Mouse (Mus musculus): ENCODE data around the gene Slc16a12. TPM values are rescaled to one million over a fixed set of nuclear protein-coding genes. Genes with fewer than 3 reads are reported as not detected.

Slc16a12 gene
- polyA plus RNA-seq, 1 experiment = not detected

DNA sequence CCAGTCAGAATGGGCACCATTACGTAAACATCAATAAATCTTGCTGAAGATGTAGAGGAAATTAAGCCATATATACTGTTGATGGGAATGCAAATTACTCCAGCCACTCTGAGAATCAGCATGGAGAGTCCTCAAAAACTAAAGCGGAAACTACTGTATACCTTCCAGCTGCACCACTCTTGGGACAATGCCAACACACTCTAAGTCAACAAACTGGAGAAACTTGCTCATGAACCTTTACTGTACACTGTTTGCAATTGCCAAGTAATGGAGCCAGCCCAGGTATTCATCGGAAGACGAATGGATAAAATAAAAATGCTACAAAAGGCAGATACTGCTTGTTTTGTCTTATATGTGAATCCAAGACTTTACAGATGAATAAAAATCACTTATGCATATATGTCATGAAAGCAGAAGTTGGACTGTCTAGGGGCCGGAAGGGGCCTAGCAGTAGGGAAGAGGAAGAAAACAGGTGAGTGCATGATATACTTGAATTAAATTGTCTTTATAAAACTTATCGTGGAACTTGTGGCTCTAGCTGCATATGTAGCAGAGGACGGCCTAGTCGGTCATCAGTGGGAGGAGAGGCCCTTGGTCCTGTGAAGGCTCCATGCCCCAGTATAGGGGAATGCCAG is 50.6 kb downstream of the Slc16a12 start:
- Histone ChIP-seq H3K27me3 (replicated peaks) (no peaks in the 10 kb centered on the region), H3K4me1 (no peaks in the 10 kb centered on the region), H3K9me3 (no peaks in the 10 kb centered on the region), H3K36me3 (replicated peaks; ENCODE audit: low read length) (no peaks in the 10 kb centered on the region), H3K4me3 (replicated peaks) (no peak overlapping the region)
- no peak for TF ChIP-seq FLI1 (IDR thresholded peaks at IDR 0.05; ENCODE audit: low read length)
- no peak for TF ChIP-seq GATA1 (IDR thresholded peaks at IDR 0.05; ENCODE audit: borderline replicate concordance, low read length)

DNA sequence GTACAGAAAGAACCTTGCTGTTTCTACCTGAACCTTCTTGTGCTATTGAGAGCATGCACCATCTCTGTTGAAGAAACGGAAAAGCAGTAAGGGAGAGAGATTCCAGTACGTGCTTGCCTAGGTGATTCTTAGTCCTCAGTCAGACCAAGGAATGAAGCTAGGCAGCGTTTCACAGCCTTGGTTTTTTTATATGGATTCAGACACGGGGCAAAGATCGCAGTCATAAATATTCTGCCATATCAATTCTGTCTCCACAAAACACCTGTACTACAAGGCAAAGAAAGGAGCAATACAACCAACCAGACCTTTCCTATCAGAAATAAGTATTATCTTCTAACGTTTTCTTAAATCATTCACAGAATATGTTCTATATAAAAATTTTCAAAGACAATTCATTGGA is 55.7 kb downstream of the Slc16a12 start:
- Histone ChIP-seq H3K36me3 (replicated peaks; ENCODE audit: low read length) (no peaks in the 10 kb centered on the region), H3K27me3 (replicated peaks) (no peaks in the 10 kb centered on the region), H3K4me1 (peaks cover 4% of the 10 kb centered on the region), H3K9me3 (no peaks in the 10 kb centered on the region), H3K4me3 (replicated peaks) (no peak overlapping the region)
- no peak for TF ChIP-seq FLI1 (IDR thresholded peaks at IDR 0.05; ENCODE audit: low read length)
- no peak for TF ChIP-seq GATA1 (IDR thresholded peaks at IDR 0.05; ENCODE audit: borderline replicate concordance, low read length)

DNA sequence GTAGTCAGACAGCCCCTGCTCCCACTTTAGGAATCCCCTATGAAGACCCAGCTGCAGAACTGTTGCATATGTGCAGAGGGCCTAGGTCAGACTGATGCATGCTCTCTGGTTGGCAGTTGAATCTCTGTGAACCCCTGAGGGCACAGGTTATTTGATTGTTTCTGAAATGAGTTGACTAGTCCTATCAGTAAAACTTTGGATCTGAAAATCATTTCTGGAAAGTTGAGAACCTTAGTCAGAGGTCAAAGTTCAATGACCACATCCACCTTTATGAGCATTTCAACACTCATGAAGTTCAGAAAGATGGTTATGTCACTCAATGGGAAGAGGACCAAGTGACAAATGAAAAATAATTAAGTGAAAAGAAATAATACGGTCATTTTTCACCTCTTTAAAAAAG is 61.6 kb downstream of the Slc16a12 start:
- peaks cover 28% of the 10 kb centered on the region for H3K4me1 ChIP-seq
- no peak for TF ChIP-seq FLI1 (IDR thresholded peaks at IDR 0.05; ENCODE audit: low read length)
- TF ChIP-seq GATA1 (IDR thresholded peaks at IDR 0.05; ENCODE audit: borderline replicate concordance, low read length) = no peak
- no peak overlapping the region for H3K4me3 ChIP-seq (replicated peaks)
- H3K27me3 ChIP-seq (replicated peaks) = no peaks in the 10 kb centered on the region
- H3K9me3 ChIP-seq = no peaks in the 10 kb centered on the region
- H3K36me3 ChIP-seq (replicated peaks; ENCODE audit: low read length) = no peaks in the 10 kb centered on the region

DNA sequence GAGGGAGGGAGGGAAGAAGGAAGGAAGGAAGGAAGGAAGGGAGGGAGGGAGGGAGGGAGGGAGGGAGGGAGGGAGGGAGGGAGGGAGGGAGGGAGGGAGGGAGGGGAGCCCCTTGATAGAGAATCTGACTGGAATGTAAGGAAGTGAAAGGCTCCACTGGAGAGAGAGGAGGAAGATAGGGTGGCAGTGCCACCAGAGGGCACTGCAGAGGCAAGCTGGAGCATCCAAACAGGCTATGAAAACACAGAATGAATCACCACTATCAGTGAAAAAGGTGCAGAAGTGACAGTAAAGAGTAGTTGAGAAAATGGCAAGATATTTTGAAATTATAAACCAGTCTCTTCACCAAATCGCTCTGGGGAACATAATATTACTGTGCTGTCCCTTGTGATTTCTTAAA is 62.2 kb downstream of the Slc16a12 start:
- no peaks in the 10 kb centered on the region for H3K36me3 ChIP-seq (replicated peaks; ENCODE audit: low read length)
- H3K4me3 ChIP-seq (replicated peaks) = no peak overlapping the region
- H3K27me3 ChIP-seq (replicated peaks) = no peaks in the 10 kb centered on the region
- H3K9me3 ChIP-seq = no peaks in the 10 kb centered on the region
- TF ChIP-seq FLI1 (IDR thresholded peaks at IDR 0.05; ENCODE audit: low read length) (no peak), GATA1 (IDR thresholded peaks at IDR 0.05; ENCODE audit: borderline replicate concordance, low read length) (no peak)
- H3K4me1 ChIP-seq = peaks cover 32% of the 10 kb centered on the region

DNA sequence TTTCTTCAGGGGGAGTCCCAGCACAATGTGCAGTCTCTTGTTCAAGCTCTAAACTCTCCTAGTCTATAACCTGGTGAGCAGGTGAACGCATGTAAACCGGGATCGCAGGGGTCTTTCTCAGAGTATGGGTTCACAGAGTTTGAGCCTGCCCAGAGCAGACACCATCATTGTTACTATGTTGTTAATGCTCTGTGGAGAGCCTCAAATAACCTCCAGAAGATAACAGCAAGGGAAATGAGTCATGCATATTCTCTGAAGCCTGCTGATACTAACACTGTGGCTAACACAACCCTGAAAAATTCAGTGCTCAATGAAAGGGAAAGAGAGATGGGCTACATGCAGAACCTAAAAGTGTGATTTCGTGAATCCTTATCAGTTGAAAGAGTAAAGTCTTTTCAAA is 68.7 kb downstream of the Slc16a12 start:
- peak overlapping the region; percentile 62 for H3K4me3 ChIP-seq (replicated peaks)
- no peaks in the 10 kb centered on the region for H3K27me3 ChIP-seq (replicated peaks)
- TF ChIP-seq GATA1 (IDR thresholded peaks at IDR 0.05; ENCODE audit: borderline replicate concordance, low read length) = peak; percentile 86; the same call in 2 of the 3 replicates
- TF ChIP-seq FLI1 (IDR thresholded peaks at IDR 0.05; ENCODE audit: low read length) = no peak
- no peaks in the 10 kb centered on the region for H3K9me3 ChIP-seq
- peaks cover 70% of the 10 kb centered on the region for H3K4me1 ChIP-seq
- no peaks in the 10 kb centered on the region for H3K36me3 ChIP-seq (replicated peaks; ENCODE audit: low read length)

DNA sequence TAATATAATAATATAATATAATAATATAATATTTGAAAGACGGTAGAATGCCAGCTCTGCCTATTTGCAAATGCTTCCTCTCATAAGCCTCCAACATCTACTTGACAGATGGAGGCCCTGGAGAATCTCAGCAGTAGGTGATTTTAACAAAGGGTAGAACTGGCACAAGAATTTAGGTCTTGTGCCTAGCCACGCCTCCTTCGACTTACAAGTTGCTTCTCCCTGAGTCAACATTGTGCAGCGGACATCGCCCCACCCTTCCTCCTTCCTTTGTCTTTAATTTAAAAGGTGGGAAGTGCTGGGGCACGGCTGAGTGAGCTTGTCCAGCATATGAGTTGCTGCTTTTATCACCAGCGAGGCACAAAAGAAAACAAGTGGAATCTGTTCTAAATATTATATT is 73.6 kb downstream of the Slc16a12 start:
- Histone ChIP-seq H3K4me1 (peaks cover 38% of the 10 kb centered on the region), H3K9me3 (no peaks in the 10 kb centered on the region), H3K27me3 (replicated peaks) (no peaks in the 10 kb centered on the region), H3K36me3 (replicated peaks; ENCODE audit: low read length) (no peaks in the 10 kb centered on the region), H3K4me3 (replicated peaks) (no peak overlapping the region)
- TF ChIP-seq GATA1 (IDR thresholded peaks at IDR 0.05; ENCODE audit: borderline replicate concordance, low read length) (no peak), FLI1 (IDR thresholded peaks at IDR 0.05; ENCODE audit: low read length) (no peak)

DNA sequence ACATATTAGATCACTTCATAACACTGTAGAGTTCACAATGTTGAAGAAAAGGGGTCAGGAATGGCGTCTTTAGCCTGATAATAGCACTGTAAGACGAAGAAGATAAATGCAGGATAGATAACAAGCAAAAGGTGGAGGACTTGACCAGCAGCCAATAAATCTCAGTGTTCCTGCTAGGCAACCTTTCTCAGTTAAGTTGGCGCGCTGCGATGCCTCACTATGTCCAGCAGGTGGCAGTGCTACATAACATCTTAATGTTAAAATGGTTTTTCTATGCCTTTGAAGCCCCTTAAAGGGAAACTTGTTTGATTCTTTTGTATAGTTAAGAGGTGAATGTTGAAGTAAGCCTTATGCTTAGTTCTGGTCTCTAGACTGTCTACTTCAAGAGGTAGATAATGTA is 81.0 kb downstream of the Slc16a12 start:
- TF ChIP-seq GATA1 (IDR thresholded peaks at IDR 0.05; ENCODE audit: borderline replicate concordance, low read length) (no peak), FLI1 (IDR thresholded peaks at IDR 0.05; ENCODE audit: low read length) (no peak)
- peaks cover 2% of the 10 kb centered on the region for H3K27me3 ChIP-seq (replicated peaks)
- H3K4me1 ChIP-seq = peaks cover 11% of the 10 kb centered on the region
- no peaks in the 10 kb centered on the region for H3K9me3 ChIP-seq
- no peaks in the 10 kb centered on the region for H3K36me3 ChIP-seq (replicated peaks; ENCODE audit: low read length)
- no peak overlapping the region for H3K4me3 ChIP-seq (replicated peaks)

DNA sequence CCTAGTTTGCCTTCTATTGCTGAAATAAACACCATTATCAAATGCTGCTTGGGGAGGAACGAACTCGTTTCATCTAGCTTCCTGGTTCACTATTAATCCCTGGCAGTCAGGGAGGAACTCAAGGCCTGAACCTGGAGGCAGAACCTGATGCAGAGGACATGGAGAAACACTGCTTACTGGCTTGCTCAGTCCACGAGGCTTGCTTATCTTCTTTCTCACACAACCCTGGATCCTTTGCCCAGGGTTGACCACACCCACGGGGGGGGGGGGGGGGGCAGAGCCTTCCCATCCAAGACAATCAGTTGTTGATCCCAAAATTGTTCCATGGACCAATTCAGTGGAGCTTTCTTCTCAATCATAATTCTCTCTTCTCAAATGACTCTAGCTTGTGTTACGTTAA is 84.3 kb downstream of the Slc16a12 start:
- Histone ChIP-seq H3K4me3 (replicated peaks) (peak overlapping the region; percentile 30), H3K4me1 (peaks cover 17% of the 10 kb centered on the region), H3K9me3 (no peaks in the 10 kb centered on the region), H3K27me3 (replicated peaks) (peaks cover 2% of the 10 kb centered on the region), H3K36me3 (replicated peaks; ENCODE audit: low read length) (no peaks in the 10 kb centered on the region)
- no peak for TF ChIP-seq FLI1 (IDR thresholded peaks at IDR 0.05; ENCODE audit: low read length)
- TF ChIP-seq GATA1 (IDR thresholded peaks at IDR 0.05; ENCODE audit: borderline replicate concordance, low read length) = no peak

DNA sequence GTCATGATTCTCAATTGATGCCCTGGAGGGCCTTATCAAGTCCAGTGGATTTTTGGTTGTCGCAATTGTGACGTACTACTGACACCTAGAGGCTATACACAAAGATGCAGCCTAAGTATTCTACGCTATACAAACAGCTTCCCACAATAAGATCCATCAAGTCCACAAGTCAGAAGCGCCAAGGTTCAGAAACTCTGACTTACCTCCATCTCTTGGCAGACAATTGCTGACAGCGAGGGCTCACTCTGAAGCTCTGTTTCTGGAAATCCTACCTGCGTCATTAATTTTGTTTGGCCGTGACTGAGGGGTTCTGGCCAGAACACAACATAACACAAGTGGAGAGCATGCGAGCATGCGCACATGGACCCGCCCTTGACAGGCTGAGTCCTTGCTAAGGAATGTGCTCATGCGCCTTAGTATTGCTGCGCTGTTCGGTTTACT is 85.0 kb downstream of the Slc16a12 start:
- Histone ChIP-seq H3K9me3 (no peaks in the 10 kb centered on the region), H3K36me3 (replicated peaks; ENCODE audit: low read length) (no peaks in the 10 kb centered on the region), H3K27me3 (replicated peaks) (peaks cover 2% of the 10 kb centered on the region), H3K4me1 (peaks cover 21% of the 10 kb centered on the region), H3K4me3 (replicated peaks) (peak overlapping the region; percentile 86)
- TF ChIP-seq FLI1 (IDR thresholded peaks at IDR 0.05; ENCODE audit: low read length) (no peak), GATA1 (IDR thresholded peaks at IDR 0.05; ENCODE audit: borderline replicate concordance, low read length) (no peak)

DNA sequence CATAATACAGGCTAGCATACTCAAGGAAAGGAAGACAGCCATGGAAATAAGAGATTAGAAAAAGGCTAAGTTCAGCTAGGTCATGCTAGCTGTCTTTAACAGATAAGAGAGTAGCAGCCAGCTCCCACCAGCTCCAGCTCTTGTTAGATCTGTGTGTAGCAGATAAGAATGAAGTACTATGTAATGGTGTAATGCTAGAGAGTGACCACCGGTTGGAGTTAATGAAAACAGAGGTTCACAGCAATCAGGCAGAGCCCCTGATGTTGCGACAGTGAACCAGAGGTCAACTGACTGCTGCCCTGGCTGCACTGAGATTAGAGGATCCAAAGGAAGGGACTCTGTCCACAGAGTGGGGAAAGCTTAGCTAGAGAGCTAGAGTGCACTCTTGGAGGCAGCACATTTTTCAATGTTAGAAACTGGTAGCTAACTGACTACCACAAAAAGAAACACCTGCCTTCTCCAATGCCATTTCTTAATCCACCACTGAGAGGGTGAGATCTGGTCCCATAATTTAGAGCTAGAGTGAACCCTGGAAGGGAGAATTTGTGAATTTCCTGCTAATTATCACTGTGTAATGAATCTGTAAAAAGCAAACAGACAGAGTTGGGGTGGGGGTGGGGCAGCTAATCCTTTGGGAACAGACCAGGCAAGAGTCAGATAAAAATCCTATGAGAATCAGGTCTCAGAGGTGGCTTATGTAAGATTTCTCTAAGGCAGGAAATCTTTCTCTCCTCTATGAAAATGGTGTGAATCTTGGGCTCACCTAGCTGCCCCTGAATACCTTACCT is 90.4 kb downstream of the Slc16a12 start:
- Histone ChIP-seq H3K4me3 (replicated peaks) (peak overlapping the region; percentile 60), H3K27me3 (replicated peaks) (no peaks in the 10 kb centered on the region), H3K36me3 (replicated peaks; ENCODE audit: low read length) (no peaks in the 10 kb centered on the region), H3K4me1 (peaks cover 45% of the 10 kb centered on the region), H3K9me3 (no peaks in the 10 kb centered on the region)
- peak; percentile 68; the same call in 1 of the 3 replicates for TF ChIP-seq GATA1 (IDR thresholded peaks at IDR 0.05; ENCODE audit: borderline replicate concordance, low read length)
- no peak for TF ChIP-seq FLI1 (IDR thresholded peaks at IDR 0.05; ENCODE audit: low read length)

All from megakaryocyte, embryonic 14.5 days (primary cell).